Mouse (Mus musculus) mature B cell (primary cell): ENCODE data around the gene Csdc2.
"Not testable (repeated sequence)": the region's sequence is repeated elsewhere in the genome, so short reads cannot be mapped to it uniquely, and the experiment has no call there.

Experiments
- in situ Hi-C: fragments of 300-500 bp; cut with MboI; formaldehyde crosslinking; loops from 2 replicates; pipeline ENCODE4 v1.14.3; 2019

Csdc2 gene

DNA sequence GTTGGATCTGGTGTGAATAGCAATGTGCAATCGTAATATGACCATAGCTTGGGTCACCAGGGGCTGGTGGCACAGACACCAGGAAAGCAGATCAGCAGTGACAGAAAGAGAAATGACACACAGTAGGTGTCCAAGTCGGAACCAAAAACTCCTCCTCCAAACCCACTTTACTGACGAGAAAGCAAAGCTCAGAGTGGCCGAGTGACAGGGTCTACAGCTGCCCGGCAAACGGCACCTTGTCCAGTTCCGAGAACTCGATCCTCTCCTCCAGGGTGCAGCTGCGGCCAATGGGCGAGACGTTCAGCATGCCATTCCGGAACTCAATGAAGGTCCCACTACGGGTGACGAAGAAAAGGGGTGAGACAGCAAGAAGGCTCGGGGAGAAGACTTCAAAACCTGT lies 18.9 kb downstream of the Csdc2 start:
- in situ Hi-C loops = no loop called here

- in situ Hi-C loops = no loop called here
Measured at GRCm38 (mm10) chr15:81956457-81956856, 19.9 kb downstream of the Csdc2 start.

- in situ Hi-C loops = no loop called here
Measured at GRCm38 (mm10) chr15:81957598-81957997, 21.0 kb downstream of the Csdc2 start.

GRCm38 (mm10) chr15:81958906-81959305 lies 22.3 kb downstream of the Csdc2 start:
- in situ Hi-C loops = no loop called here

DNA sequence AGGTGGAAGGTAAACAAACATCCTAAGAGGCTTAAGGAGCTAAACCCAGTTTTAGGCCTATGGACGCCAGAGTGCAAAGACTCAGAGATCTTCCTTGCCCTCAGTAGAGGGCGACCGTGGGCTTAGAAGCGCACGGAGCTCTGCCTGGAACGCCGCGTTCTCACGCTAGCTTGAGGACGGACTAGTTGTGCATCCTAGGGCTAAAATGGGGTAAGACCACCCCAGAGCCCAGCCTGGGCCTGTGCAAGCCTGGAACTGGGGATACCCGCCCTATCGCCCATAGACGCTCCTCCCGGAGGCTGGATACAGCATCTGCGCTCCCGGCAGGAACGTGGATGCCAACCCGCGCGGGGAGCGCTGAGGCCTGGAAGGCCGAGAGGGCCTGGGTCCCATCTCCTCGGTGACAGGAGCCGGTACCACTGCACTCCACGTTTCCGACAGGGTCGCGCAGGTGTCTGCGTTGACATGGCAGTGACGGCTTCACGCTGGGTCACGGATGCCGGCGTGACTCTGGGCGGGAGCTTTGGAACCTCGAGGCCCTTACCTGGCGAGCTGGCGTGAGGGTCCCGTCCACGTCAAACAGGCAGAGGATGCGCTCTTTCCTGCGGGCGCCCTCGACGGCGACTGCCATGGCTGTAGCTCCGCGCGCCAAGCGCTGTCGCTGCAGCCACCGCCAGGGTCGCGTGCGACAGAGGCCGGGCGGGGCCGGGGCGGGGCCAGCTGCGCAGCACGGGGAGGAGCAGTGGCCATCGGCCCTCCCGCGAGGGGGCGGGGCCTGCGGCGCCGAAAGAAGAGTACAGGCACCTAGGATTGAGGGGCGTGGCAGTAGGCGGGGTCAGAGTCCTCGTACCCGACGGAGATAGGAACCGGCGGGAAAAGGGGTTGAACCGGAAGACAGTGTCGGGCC lies 23.9 kb downstream of the Csdc2 start, which contains the start of gene Pmm1:
TSS of gene Pmm1 (minus strand) at position 760 of the 907 bp plus-strand sequence.
- in situ Hi-C loops = no loop called here

GRCm38 (mm10) chr15:81961078-81961451 lies 24.5 kb downstream of the Csdc2 start:
- in situ Hi-C loops = no loop called here

DNA sequence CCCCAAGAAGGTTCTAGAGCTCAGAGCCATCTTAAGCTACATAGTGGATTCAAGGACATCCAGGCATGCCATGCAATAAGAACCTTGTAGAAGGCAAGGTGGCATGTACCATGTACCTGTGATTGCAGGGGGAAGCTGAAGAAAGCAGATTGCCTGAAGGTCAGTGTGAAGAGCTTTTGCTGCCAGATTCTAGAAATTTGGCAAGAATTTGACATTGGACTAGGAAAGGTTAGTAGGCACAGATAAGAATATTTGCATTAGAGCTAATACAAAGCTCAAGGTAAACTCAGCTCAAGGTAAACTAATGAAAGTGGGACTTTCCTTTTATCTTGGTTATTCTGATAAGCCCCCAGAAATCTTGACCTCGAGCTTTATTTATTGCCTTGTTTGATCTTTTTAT lies 27.7 kb downstream of the Csdc2 start:
- in situ Hi-C loops = no loop called here

DNA sequence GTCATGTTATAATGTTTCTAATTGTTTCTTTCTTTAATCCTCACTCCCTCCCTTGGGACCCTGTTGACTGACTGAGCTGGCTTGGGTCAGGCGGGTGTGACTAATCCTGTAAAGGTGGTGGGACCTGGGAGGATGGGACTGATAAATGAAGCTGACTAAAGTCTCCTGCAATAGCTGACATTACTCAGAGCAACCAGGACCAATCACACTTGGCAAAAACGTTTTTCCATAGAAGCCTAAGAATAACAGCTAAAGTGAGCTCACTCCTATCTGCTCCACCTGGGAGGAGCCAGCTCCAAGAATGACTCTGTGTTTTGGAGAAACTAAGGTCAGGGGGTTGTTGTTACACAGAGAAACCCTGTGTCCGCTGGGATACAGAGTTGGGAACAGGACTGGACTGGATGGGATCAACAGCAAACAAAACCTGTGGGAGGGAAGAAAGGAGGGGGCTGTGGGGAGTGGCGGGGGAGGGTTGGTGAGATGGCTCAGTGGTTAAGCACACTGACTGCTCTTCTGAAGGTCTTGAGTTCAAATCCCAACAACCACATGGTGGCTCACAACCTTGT lies 28.5 kb downstream of the Csdc2 start:
- in situ Hi-C loops = no loop called here

DNA sequence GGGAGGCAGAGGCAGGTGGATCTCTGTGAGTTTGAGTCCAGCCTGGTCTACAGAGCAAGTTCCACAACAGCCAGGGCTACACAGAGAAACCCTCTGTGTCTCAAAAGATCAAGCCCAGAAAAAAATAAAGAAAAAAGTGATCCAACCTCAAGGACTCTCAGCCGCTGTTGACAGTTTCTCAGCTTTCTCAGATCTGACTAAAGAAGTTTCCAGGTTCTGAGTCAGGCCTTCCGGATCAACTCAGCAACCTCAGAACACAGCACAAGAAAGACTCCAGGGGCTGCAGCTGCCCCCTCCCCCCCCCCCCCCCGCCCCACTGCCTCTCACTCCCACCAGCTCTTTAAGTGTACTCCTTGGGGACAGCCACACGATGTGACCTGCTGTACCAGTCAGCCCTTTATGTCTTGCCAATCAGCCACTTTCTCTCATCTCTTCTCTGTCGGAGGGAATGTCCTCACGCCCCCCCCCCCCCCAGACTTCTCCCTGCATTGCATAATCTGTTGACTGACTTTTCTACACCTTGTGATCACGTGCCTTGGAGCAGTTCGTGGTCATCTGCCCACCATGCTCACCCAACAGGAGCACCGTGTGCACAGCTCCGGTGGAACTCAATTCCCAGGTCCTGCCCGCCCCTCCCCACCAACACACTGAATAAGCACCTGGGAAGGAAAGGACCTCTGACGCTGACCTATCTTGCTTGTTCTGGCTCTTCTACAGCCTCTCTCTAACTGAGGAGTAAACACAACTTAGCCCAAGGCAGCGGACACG lies 29.7 kb downstream of the Csdc2 start:
- in situ Hi-C loops = no loop called here

- in situ Hi-C loops = no loop called here
Measured at GRCm38 (mm10) chr15:81967821-81968220, 31.3 kb downstream of the Csdc2 start.

DNA sequence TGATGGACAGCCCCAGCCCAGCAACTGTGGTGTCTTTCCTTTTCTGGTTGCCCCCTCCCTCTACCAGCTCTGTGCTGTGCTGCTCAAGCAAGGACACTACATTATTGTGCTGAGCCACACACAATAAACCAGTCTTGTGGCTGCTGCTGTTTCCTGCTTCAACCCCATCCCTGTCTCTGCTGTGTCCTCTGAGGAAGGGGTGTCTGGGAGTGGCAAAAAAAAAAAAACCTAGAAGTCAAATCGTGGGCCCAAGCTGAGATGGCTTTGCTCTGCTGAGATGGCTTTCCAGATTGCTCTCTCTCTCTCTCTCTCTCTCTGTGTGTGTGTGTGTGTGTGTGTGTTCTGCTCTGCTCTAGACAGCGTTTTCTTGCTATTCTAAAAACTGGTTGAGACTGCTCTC lies 31.9 kb downstream of the Csdc2 start:
- in situ Hi-C loops = no loop called here

- in situ Hi-C loops = no loop called here
Measured at GRCm38 (mm10) chr15:81969173-81969572, 32.6 kb downstream of the Csdc2 start.

GRCm38 (mm10) chr15:81969635-81970034 lies 33.1 kb downstream of the Csdc2 start:
- in situ Hi-C loops = not testable (repeated sequence)

DNA sequence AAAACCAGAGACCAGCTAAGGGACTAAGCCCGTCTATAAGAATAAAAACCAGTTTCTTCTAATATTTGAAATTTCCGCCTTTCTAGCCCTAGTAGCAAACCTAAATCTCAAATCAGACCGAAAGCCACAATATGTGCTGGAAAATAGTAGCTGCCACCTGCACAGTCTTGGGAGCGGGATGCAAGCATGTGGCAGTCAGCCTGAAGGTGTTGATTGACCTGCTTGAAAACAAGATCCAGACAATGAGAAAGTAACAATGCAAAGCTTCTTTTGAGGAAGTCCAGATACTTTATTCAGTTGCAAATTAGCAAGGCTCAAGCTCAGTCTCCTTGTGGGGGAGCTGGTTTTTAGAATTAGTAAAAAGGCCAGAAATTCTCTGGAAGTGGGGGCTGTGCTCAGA lies 33.9 kb downstream of the Csdc2 start:
- in situ Hi-C loops = not testable (repeated sequence)

DNA sequence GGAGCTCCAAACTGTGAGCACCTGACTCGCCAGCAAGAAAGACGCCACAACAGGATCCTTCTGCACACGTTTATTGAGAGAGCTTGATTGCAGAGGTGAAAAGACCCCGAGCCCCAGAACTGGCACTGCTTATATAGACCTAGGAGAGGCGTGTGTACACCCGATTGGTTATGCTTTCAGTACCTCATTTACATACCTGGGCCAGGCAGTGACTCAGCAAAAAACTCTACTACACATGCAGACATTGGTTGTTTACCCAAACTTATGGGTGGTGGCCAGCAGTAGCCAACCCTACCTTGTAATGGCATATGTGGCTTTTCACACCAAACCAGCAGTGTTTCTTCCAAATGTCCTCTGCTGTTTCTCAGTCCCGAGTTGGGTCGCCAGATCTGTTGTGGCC lies 38.6 kb downstream of the Csdc2 start:
- in situ Hi-C loops = not testable (repeated sequence)

DNA sequence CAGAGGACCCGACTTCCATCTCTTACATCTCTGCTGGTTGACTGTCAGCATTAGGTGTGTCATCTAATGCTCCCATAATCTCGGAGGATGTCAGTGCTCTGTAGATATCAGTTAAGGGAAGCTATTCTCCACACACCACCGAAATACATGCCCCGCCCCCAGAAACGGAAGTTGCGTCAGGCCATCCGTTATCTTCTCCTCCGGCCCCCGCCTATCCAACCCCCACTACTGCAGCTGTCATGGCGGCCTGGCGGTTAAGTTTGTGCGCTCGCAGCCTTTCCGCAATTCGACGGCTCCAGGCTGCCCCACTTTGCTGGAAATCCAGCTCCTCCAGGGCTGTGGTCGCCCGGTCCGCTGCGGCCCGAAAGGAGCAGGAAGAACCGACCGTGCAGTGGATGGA lies 43.8 kb downstream of the Csdc2 start, which contains the start of gene 1700029P11Rik:
TSS of gene 1700029P11Rik (plus strand) at position 220 of the 400 bp plus-strand sequence.
- in situ Hi-C loops = no loop called here

GRCm38 (mm10) chr15:81982173-81982572 lies 45.6 kb downstream of the Csdc2 start:
- in situ Hi-C loops = no loop called here

DNA sequence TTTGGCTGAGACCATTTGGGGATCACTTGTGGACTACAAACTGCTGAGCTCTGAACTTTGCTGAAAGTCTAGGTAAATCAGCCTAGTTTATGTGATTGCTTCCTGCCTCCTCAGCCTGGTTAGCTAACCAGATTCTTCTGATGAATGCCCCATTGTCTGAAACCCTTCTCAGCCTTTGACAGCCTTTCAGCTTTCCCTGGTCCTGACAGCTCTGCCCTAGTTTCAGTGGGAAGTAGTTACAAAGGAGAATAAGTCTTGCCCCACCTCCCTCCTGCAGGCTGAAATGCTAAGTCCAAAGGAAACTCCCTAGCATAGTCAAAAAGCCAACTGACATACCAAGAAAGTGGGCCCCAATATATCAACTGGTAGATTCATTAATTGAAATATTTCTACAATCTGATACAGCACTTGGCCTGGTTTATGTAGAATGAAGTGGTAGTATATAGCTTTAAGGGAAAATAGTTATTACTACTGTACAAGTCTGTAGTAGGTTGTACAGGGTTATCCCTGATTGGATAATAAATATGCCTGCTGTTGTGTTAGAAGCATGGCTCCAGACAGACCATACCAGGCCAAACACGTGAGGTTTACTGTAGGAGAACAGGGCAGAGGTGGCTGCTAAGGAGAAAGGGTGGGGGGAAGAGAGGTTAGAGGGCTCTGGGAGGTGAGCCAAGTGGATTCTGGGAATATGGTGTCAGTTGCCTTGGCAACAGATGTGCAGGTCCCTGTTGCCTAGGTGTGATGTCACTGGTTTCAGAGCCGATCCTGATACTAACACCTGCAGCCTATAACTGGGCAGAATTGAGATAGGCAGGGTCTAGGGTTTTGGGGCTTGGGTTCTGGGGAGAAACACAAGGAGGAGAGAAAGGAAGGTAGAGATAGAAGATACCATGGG lies 49.0 kb downstream of the Csdc2 start:
- in situ Hi-C loops = no loop called here

DNA sequence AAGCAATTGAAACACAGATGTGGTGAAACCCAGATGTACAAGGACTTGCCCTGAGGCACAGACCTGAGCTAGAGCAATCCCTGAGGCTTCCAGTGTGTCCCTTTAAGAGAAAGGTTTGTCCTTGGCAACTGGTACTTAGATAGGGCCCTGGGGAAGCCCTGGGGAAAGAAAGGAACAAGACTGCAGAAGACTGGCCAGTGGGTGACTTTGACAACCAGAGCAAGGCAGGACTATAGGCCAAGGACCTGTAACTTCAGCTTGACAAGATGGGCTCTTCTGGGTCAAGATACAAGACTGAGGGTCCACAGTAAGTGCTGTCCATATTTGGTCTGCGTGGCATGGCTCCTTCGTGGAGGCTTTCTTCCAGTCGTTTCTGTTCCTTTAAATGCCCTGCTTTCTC lies 51.1 kb downstream of the Csdc2 start, which contains the start of gene Xrcc6:
TSS of gene Xrcc6 (plus strand) at position 190 of the 400 bp plus-strand sequence.
- in situ Hi-C loops = no loop called here

GRCm38 (mm10) chr15:81989371-81990062 lies 53.0 kb downstream of the Csdc2 start:
- in situ Hi-C loops = no loop called here

DNA sequence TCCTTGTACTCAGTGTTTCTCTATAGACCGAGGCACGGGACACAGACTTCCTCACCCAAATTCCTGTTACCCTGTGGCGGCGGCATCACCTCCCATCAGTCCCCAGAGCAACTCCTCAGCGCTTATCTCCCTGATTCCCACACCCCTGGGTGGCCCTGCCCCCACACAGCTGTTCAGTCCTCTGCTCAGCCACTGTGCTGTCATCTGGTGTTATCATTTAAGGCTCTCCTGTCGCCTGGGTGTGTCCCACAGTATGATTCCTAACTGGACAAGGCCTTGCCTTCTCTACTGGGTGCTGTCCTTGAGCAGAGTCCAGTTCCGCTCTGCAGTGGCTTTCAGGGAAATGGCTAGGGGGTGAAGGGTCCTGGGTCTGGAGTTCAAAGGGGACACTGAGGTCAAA lies 54.0 kb downstream of the Csdc2 start:
- in situ Hi-C loops = no loop called here
